In genomic region chr2:65181066-65181716, GRCm38 (mm10) we compare ENCODE assay signal across 9 mouse cellular contexts. TPM values are rescaled to one million over a fixed set of nuclear protein-coding genes. Genes with fewer than 3 reads are reported as not detected.
DNase-seq lines count a peak whose midpoint lies in the region; ATAC-seq and TF ChIP-seq lines count a peak whose summit lies in the region.
"Had no signal": no experiment of that assay in that cellular context is flagged by ENCODE, and none has a peak within 500 bp of the region (broad histone marks: within the 10 kb centered on the region; RNA-seq: fewer than 3 reads in every experiment).

No protein-coding gene starts in this region.

- H3K36me3 ChIP-seq in forebrain, postnatal 0 days (ENCODE audit: insufficient read depth), result no peaks in the 10 kb centered on the region
- H3K36me3 ChIP-seq in liver, embryonic 15.5 days (replicated peaks), result no peaks in the 10 kb centered on the region
- H3K36me3 ChIP-seq: embryonic facial prominence, embryonic 12.5 days had no signal

- H3K9me3 ChIP-seq in forebrain, postnatal 0 days (ENCODE audit: low read length), result no peaks in the 10 kb centered on the region
- H3K9me3 ChIP-seq in liver, embryonic 15.5 days (replicated peaks), result no peaks in the 10 kb centered on the region
- H3K9me3 ChIP-seq: embryonic facial prominence, embryonic 12.5 days had no signal

- no peaks in the 10 kb centered on the region for H3K27me3 ChIP-seq in forebrain, postnatal 0 days (ENCODE audit: insufficient read depth, low read length)
- no peaks in the 10 kb centered on the region for H3K27me3 ChIP-seq in liver, embryonic 15.5 days
- H3K27me3 ChIP-seq: embryonic facial prominence, embryonic 12.5 days had no signal

- H3K27ac ChIP-seq in forebrain, postnatal 0 days (ENCODE audit: low read depth, low read length), result no peak overlapping the region
- H3K27ac ChIP-seq in liver, embryonic 15.5 days (replicated peaks), result no peak overlapping the region
- H3K27ac ChIP-seq: embryonic facial prominence, embryonic 12.5 days had no signal

- no peak overlapping the region for H3K9ac ChIP-seq in forebrain, postnatal 0 days
- no peak overlapping the region for H3K9ac ChIP-seq in liver, embryonic 15.5 days
- H3K9ac ChIP-seq: embryonic facial prominence, embryonic 12.5 days had no signal

- peaks cover 7% of the 10 kb centered on the region; the same call in 1 of the 2 replicates for H3K4me1 ChIP-seq in forebrain, postnatal 0 days (ENCODE audit: insufficient read depth)
- peaks cover 11% of the 10 kb centered on the region for H3K4me1 ChIP-seq in liver, embryonic 15.5 days (replicated peaks)

- H3K4me3 ChIP-seq in forebrain, postnatal 0 days (ENCODE audit: low read depth, low read length), result no peak overlapping the region
- no peak overlapping the region for H3K4me3 ChIP-seq in liver, embryonic 15.5 days (replicated peaks)
- H3K4me3 ChIP-seq: embryonic facial prominence, embryonic 12.5 days had no signal

- ATAC-seq in CD4-positive, CD25-positive, alpha-beta regulatory T cell, adult 4 months, result peak; percentile 63
- ATAC-seq in forebrain, postnatal 0 days, result peak; percentile 79
- no peak for ATAC-seq in liver, embryonic 15.5 days (ENCODE audit: insufficient read depth)

- DNase-seq in adrenal gland, postnatal 14 days, result peak; percentile 28
- no peak for DNase-seq in adrenal gland, adult 2 months
- DNase-seq in forebrain, postnatal 0 days, result peak; percentile 45
- DNase-seq in yolk sac, embryonic 10.5 days (ENCODE audit: low spot score), result peak; percentile 53
- no peak for DNase-seq in ovary, postnatal 36 days (ENCODE audit: low spot score)
- no peak for DNase-seq in right cerebral cortex, postnatal 25 days

- TF ChIP-seq CTCF in forebrain, postnatal 0 days (IDR thresholded peaks at IDR 0.05; ENCODE audit: low read depth), result peak; percentile 33

- WGBS in forebrain, postnatal 0 days, result 29% methylated on average over 9 of the region's 9 CpGs
- 20% methylated on average over 9 of the region's 9 CpGs for WGBS in liver, embryonic 15.5 days (ENCODE audit: insufficient replicate concordance)

- H3K4me2 ChIP-seq in forebrain, postnatal 0 days (ENCODE audit: low read depth), result 0 out of 2 replicates have a peak overlapping the region, but pooled peaks have one; percentile 21
- peak overlapping the region; percentile 20; the same call in 1 of the 2 replicates for H3K4me2 ChIP-seq in liver, embryonic 15.5 days
- H3K4me2 ChIP-seq: embryonic facial prominence, embryonic 12.5 days had no signal

RNA-seq across cellular contexts. Expression of gene Cobll1, which starts 58.0 kb away (rescaled TPM):
- total RNA-seq in adrenal gland, postnatal 14 days (2021), result 189 and 216 TPM in 2 replicates
- 100 to 1,000 TPM; 295 to 301 TPM for total RNA-seq in adrenal gland, adult 2 months (2021)
- 48.1 and 58.3 TPM in 2 replicates for polyA plus RNA-seq in adrenal gland, adult 2 months (2012; rRNA removed)
- 1 to 10 TPM; 2.7 to 4.6 TPM for polyA plus RNA-seq in CD4-positive, CD25-positive, alpha-beta regulatory T cell, adult 4 months (2017; shearing (Covaris generic))
- total RNA-seq in forebrain, postnatal 0 days (2014; rRNA removed), result 2.3 and 3.6 TPM in 2 replicates
- polyA plus RNA-seq in forebrain, postnatal 0 days (2015; fragmentation: Nextera tagmentation; extraction: Ambion mirVana), result 1.5 and 3.2 TPM in 2 replicates
- polyA plus RNA-seq in liver, embryonic 15.5 days (2015; fragmentation: Nextera tagmentation; extraction: Ambion mirVana), result 3.8 and 4.3 TPM in 2 replicates

Comparison
In these comparisons a context has a peak if more than half of its experiments do, and no peak if none do; other contexts are left out.
1. DNase-seq: peak in adrenal gland, postnatal 14 days (single experiment), forebrain, postnatal 0 days (single experiment) and yolk sac, embryonic 10.5 days (single experiment); none in adrenal gland, adult 2 months (single experiment), ovary, postnatal 36 days (single experiment) and right cerebral cortex, postnatal 25 days (single experiment).